Mouse (Mus musculus) lung, adult 2 months (tissue): ENCODE measurements around the gene Tnfrsf25. TPM values are rescaled to one million over a fixed set of nuclear protein-coding genes. Genes with fewer than 3 reads are reported as not detected.
A peak's percentile ranks its signal among the peaks of the same experiment; 100 is the strongest.

Experiments
- DNase-seq: peaks from one replicate; pipeline ENCODE4 v3.0.0; 2022
- H3K4me1 ChIP-seq: fragments of 200-500 bp; 2 replicates; pipeline ENCODE4 v1.6.1; 2011; ENCODE audit warnings: low read length; ENCODE audit not compliant: control insufficient read depth, insufficient read depth
- H3K4me3 ChIP-seq: fragments of 200-500 bp; replicated peaks from 2 replicates; pipeline ENCODE3; 2011; ENCODE audit warnings: low read depth, mild to moderate bottlenecking, control low read depth, low read length; ENCODE audit errors: extremely low read depth
- CTCF ChIP-seq: fragments of 200-500 bp; IDR thresholded peaks from 2 replicates; pipeline ENCODE4 v1.5.1; 2011; ENCODE audit warnings: mild to moderate bottlenecking, low read length, control low read depth; ENCODE audit not compliant: insufficient read depth
- POLR2A ChIP-seq: fragments of 200-500 bp; IDR thresholded peaks from 2 replicates; pipeline ENCODE4 v1.6.1; 2011; ENCODE audit warnings: low read depth, mild to moderate bottlenecking, control low read depth, low read length, borderline replicate concordance; ENCODE audit errors: extremely low read depth
- WGBS: fragments of 180-500 bp; shearing (Covaris S2); methylation state at CpG from one replicate; pipeline ENCODE4 v1.1.7; 2018; 5-methylcytosine and 5-hydroxymethylcytosine counted together
- polyA plus RNA-seq: library from polyadenylated mRNA; depleted of rRNA; stranded (reverse); fragments of >200 nt; gene quantifications from 2 replicates; pipeline ENCODE4 v1.2.3, GENCODE M21; 2012

Gene Tnfrsf25
- polyA plus RNA-seq, 1 experiment = 8.1 TPM

- Histone ChIP-seq H3K4me1 (peaks cover 13% of the 10 kb centered on the region; the same call in 1 of the 2 replicates), H3K4me3 (no peak overlapping the region)
- DNase-seq = no peak
- WGBS = 70% methylated on average over 9 of the region's 9 CpGs
- TF ChIP-seq POLR2A (no peak), CTCF (no peak)
Observed at GRCm38 (mm10) chr4:152117538-152117937, 1.8 kb downstream of the Tnfrsf25 start.

GRCm38 (mm10) chr4:152119396-152120292, 3.9 kb downstream of the Tnfrsf25 start:
- no peak overlapping the region for H3K4me3 ChIP-seq
- TF ChIP-seq CTCF (peak; percentile 30; the same call in 1 of the 2 replicates), POLR2A (no peak)
- DNase-seq = no peak
- WGBS = 35% methylated on average over 39 of the region's 39 CpGs
- peaks cover 13% of the 10 kb centered on the region; the same call in 1 of the 2 replicates for H3K4me1 ChIP-seq

GRCm38 (mm10) chr4:152120311-152121182, 4.8 kb downstream of the Tnfrsf25 start:
- H3K4me1 ChIP-seq = peaks cover 9% of the 10 kb centered on the region; the same call in 1 of the 2 replicates
- H3K4me3 ChIP-seq = no peak overlapping the region
- DNase-seq = no peak
- 10% methylated on average over 31 of the region's 31 CpGs for WGBS
- no peak for TF ChIP-seq CTCF
- no peak for TF ChIP-seq POLR2A

GRCm38 (mm10) chr4:152121183-152121505, 5.4 kb downstream of the Tnfrsf25 start:
- TF ChIP-seq POLR2A (no peak), CTCF (no peak)
- 8% methylated on average over 12 of the region's 12 CpGs for WGBS
- no peak for DNase-seq
- no peak overlapping the region for H3K4me3 ChIP-seq
- peaks cover 12% of the 10 kb centered on the region for H3K4me1 ChIP-seq

- peaks cover 15% of the 10 kb centered on the region for H3K4me1 ChIP-seq
- no peak overlapping the region for H3K4me3 ChIP-seq
- TF ChIP-seq CTCF (no peak), POLR2A (no peak)
- no peak for DNase-seq
- WGBS = 25% methylated on average over 13 of the region's 13 CpGs
Observed at GRCm38 (mm10) chr4:152124361-152124961, 8.7 kb downstream of the Tnfrsf25 start.

- Histone ChIP-seq H3K4me3 (peak overlapping the region; percentile 44), H3K4me1 (peaks cover 13% of the 10 kb centered on the region)
- DNase-seq = no peak
- WGBS = 20% methylated on average over 56 of the region's 56 CpGs
- TF ChIP-seq CTCF (no peak), POLR2A (no peak)
Observed at GRCm38 (mm10) chr4:152125161-152126025, 9.7 kb downstream of the Tnfrsf25 start.

- H3K4me3 ChIP-seq = peak overlapping the region; percentile 44
- DNase-seq = no peak
- no peak for TF ChIP-seq CTCF
- no peak for TF ChIP-seq POLR2A
- WGBS = 18% methylated on average over 65 of the region's 65 CpGs
- peaks cover 6% of the 10 kb centered on the region for H3K4me1 ChIP-seq
Observed at GRCm38 (mm10) chr4:152126026-152126920, 10.5 kb downstream of the Tnfrsf25 start.

- DNase-seq = no peak
- H3K4me3 ChIP-seq = no peak overlapping the region
- TF ChIP-seq POLR2A (no peak), CTCF (no peak)
- 93% methylated on average over 11 of the region's 11 CpGs for WGBS
- peaks cover 9% of the 10 kb centered on the region for H3K4me1 ChIP-seq
Observed at GRCm38 (mm10) chr4:152127884-152128283, 12.2 kb downstream of the Tnfrsf25 start.
